Mouse (Mus musculus) heart, embryonic 15.5 days (tissue): Measurements from ENCODE around the gene Fscn3. TPM values are rescaled to one million over a fixed set of nuclear protein-coding genes. Genes with fewer than 3 reads are reported as not detected.

Source experiments
- ATAC-seq: fragments of 200-750 bp; cut with Nextera tagmentation; replicated peaks from 2 replicates; pipeline ENCODE4 v1.8.0; 2017; ENCODE audit warnings: low read depth, moderate TSS enrichment; ENCODE audit not compliant: insufficient number of reproducible peaks, insufficient read depth, low FRiP score
- H3K27ac ChIP-seq: fragments of 300-500 bp; sonication (generic); 2 replicates; pipeline ENCODE4 v1.5.1; 2015; ENCODE audit warnings: mild to moderate bottlenecking, inconsistent platforms
- H3K27me3 ChIP-seq: fragments of 300-500 bp; sonication (generic); 2 replicates; pipeline ENCODE4 v1.6.1; 2015; ENCODE audit warnings: inconsistent platforms
- H3K36me3 ChIP-seq: fragments of 300-500 bp; sonication (generic); 2 replicates; pipeline ENCODE4 v1.6.1; 2015; ENCODE audit warnings: mild to moderate bottlenecking, inconsistent platforms
- H3K4me1 ChIP-seq: fragments of 300-500 bp; sonication (generic); replicated peaks from 2 replicates; pipeline ENCODE4 v1.6.1; 2015; ENCODE audit warnings: inconsistent platforms
- H3K4me2 ChIP-seq: fragments of 300-500 bp; sonication (generic); 2 replicates; pipeline ENCODE4 v1.6.1; 2015; ENCODE audit warnings: inconsistent platforms, mild to moderate bottlenecking, moderate library complexity
- H3K4me3 ChIP-seq: fragments of 300-500 bp; sonication (generic); 2 replicates; pipeline ENCODE4 v1.5.1; 2015; ENCODE audit warnings: mild to moderate bottlenecking, inconsistent platforms
- H3K9ac ChIP-seq: fragments of 300-500 bp; sonication (generic); 2 replicates; pipeline ENCODE4 v1.6.1; 2015; ENCODE audit warnings: mild to moderate bottlenecking, inconsistent platforms
- H3K9me3 ChIP-seq: fragments of 300-500 bp; sonication (generic); replicated peaks from 2 replicates; pipeline ENCODE4 v1.6.1; 2016; ENCODE audit warnings: inconsistent platforms
- WGBS: fragments of 180-500 bp; shearing (Covaris S2); methylation state at CpG from one replicate; pipeline ENCODE4 v1.1.7; 2015; ENCODE audit warnings: mixed read lengths; 5-methylcytosine and 5-hydroxymethylcytosine counted together
- polyA plus RNA-seq: library from polyadenylated mRNA; unstranded; fragments of >200 nt; fragmentation: Nextera tagmentation; extraction: Ambion mirVana; gene quantifications from 2 replicates; pipeline ENCODE4 v1.2.1, GENCODE M21; 2015

Fscn3 gene
- polyA plus RNA-seq, 1 experiment from 2014 or later: not detected

- H3K27ac ChIP-seq: no peak overlapping the region
- no peaks in the 10 kb centered on the region for H3K36me3 ChIP-seq
- H3K9me3 ChIP-seq: no peaks in the 10 kb centered on the region
- H3K4me1 ChIP-seq: no peaks in the 10 kb centered on the region
- 84% methylated on average over 9 of the region's 9 CpGs for WGBS
- H3K9ac ChIP-seq: no peak overlapping the region
- H3K27me3 ChIP-seq: no peaks in the 10 kb centered on the region
- H3K4me3 ChIP-seq: no peak overlapping the region
- no peak for ATAC-seq
- H3K4me2 ChIP-seq: no peak overlapping the region
Observed at GRCm38 (mm10) chr6:28471284-28472035, 43.9 kb downstream of the Fscn3 start.

GRCm38 (mm10) chr6:28474211-28474610 is 46.6 kb downstream of the Fscn3 start:
- Histone ChIP-seq H3K4me3 (no peak overlapping the region), H3K4me1 (peaks cover 3% of the 10 kb centered on the region; the same call in 1 of the 2 replicates), H3K27ac (no peak overlapping the region), H3K36me3 (no peaks in the 10 kb centered on the region), H3K9me3 (no peaks in the 10 kb centered on the region), H3K9ac (no peak overlapping the region), H3K27me3 (no peaks in the 10 kb centered on the region), H3K4me2 (no peak overlapping the region)
- WGBS: 73% methylated on average over 4 of the region's 4 CpGs
- ATAC-seq: no peak

GRCm38 (mm10) chr6:28474839-28475238 is 47.2 kb downstream of the Fscn3 start, which contains the start of gene Snd1:
TSS of gene Snd1 (plus strand) at chr6:28475139.
- H3K4me3 ChIP-seq: no peak within 1 kb of the TSS
- H3K27me3 ChIP-seq: no peaks in the 10 kb centered on the region
- H3K9me3 ChIP-seq: no peaks in the 10 kb centered on the region
- H3K27ac ChIP-seq: no peak within 1 kb of the TSS
- WGBS: 73% methylated on average over 5 of the region's 5 CpGs
- ATAC-seq: no peak
- H3K9ac ChIP-seq: no peak within 1 kb of the TSS
- peaks cover 6% of the 10 kb centered on the region; the same call in 1 of the 2 replicates for H3K4me1 ChIP-seq
- H3K4me2 ChIP-seq: no peak within 1 kb of the TSS
- no peaks in the 10 kb centered on the region for H3K36me3 ChIP-seq

GRCm38 (mm10) chr6:28479865-28480751 is 52.5 kb downstream of the Fscn3 start:
- peak overlapping the region; percentile 89 for H3K4me3 ChIP-seq
- H3K27me3 ChIP-seq: no peaks in the 10 kb centered on the region
- peak overlapping the region; percentile 80 for H3K4me2 ChIP-seq
- no peaks in the 10 kb centered on the region for H3K9me3 ChIP-seq
- peak overlapping the region; percentile 92 for H3K27ac ChIP-seq
- peak; percentile 97 for ATAC-seq
- WGBS: under 1% methylated on average over 68 of the region's 68 CpGs
- H3K36me3 ChIP-seq: no peaks in the 10 kb centered on the region
- peaks cover 48% of the 10 kb centered on the region for H3K4me1 ChIP-seq
- H3K9ac ChIP-seq: peak overlapping the region; percentile 89

- Histone ChIP-seq H3K4me1 (peaks cover 56% of the 10 kb centered on the region), H3K4me3 (peak overlapping the region; percentile 89)
Observed at GRCm38 (mm10) chr6:28480752-28481492, 53.3 kb downstream of the Fscn3 start.

DNA sequence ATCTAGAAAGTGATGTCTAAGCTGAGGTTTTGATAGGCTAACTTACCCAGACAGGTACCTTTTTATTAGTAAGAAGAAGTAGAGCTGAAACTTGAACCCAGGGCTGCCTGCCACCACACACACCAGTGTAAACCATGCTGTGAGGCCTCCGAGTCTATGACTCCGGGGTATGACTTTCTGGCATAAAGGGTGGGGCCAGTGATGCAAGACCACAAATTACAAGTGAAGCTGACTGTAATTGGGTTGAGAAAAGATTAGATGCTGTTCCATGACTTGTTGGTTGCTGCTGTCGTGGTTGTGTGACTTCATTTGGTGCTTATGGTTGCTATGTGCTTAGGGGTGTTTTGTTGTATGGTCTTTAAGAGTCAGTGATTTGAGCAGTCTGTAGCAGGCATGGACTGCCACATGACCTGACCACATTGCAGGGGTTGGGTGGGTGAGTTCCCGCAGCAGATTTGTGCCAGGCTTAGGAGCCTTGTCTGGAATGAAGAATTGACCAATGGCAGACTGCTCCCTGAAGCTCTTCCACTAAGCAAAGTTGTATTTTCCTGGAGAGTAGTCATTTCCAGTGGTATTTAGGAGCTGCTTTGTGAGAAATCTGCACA is 55.2 kb downstream of the Fscn3 start:
- H3K4me1 ChIP-seq: peaks cover 74% of the 10 kb centered on the region
- H3K4me2 ChIP-seq: peak overlapping the region; percentile 80; the same call in 1 of the 2 replicates
- ATAC-seq: no peak
- no peaks in the 10 kb centered on the region for H3K9me3 ChIP-seq
- H3K27ac ChIP-seq: no peak overlapping the region
- H3K27me3 ChIP-seq: no peaks in the 10 kb centered on the region
- H3K36me3 ChIP-seq: no peaks in the 10 kb centered on the region
- peak overlapping the region; percentile 15; the same call in 1 of the 2 replicates for H3K9ac ChIP-seq
- H3K4me3 ChIP-seq: no peak overlapping the region
- 71% methylated on average over 4 of the region's 4 CpGs for WGBS

More at GRCm38 (mm10) chr6:28480752-28481492, 53.3 kb downstream of the Fscn3 start:
- Histone ChIP-seq H3K9me3 (no peaks in the 10 kb centered on the region), H3K9ac (peak overlapping the region; percentile 89), H3K27me3 (no peaks in the 10 kb centered on the region), H3K4me2 (peak overlapping the region; percentile 80), H3K27ac (peak overlapping the region; percentile 92), H3K36me3 (no peaks in the 10 kb centered on the region)
- no peak for ATAC-seq
- 3% methylated on average over 21 of the region's 21 CpGs for WGBS

GRCm38 (mm10) chr6:28486008-28486407 is 58.4 kb downstream of the Fscn3 start:
- 62% methylated on average over 2 of the region's 2 CpGs for WGBS
- Histone ChIP-seq H3K36me3 (peaks cover 8% of the 10 kb centered on the region), H3K4me2 (peak overlapping the region; percentile 23; the same call in 1 of the 2 replicates), H3K9ac (no peak overlapping the region), H3K9me3 (no peaks in the 10 kb centered on the region), H3K4me1 (peaks cover 83% of the 10 kb centered on the region), H3K4me3 (no peak overlapping the region), H3K27me3 (no peaks in the 10 kb centered on the region), H3K27ac (peak overlapping the region; percentile 74)
- ATAC-seq: peak; percentile 75; the same call in 1 of the 2 replicates

DNA sequence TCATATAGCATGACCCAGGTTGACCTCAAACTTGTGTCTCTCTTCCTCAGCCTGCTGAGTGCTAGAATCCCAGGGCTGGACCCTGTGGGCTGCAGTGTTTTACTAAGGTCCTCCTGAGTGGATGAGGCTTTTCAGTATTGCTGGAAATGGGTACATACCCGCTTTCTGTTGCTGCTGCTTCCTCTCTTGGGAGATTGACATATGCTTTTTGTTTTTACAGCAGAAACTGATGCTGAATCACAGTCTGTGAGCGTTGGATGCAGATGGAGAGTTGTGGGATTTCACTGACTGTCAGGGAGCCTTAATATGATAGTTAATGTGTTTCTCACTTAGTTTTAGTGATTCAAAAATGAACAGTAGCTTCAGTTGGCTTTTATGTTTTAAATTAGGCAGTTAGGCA is 58.9 kb downstream of the Fscn3 start:
- no peak overlapping the region for H3K9ac ChIP-seq
- peak overlapping the region; percentile 74 for H3K27ac ChIP-seq
- peak overlapping the region; percentile 23; the same call in 1 of the 2 replicates for H3K4me2 ChIP-seq
- WGBS: 75% methylated on average over 2 of the region's 2 CpGs
- no peak for ATAC-seq
- peaks cover 82% of the 10 kb centered on the region for H3K4me1 ChIP-seq
- no peak overlapping the region for H3K4me3 ChIP-seq
- H3K27me3 ChIP-seq: no peaks in the 10 kb centered on the region
- no peaks in the 10 kb centered on the region for H3K9me3 ChIP-seq
- H3K36me3 ChIP-seq: peaks cover 8% of the 10 kb centered on the region

GRCm38 (mm10) chr6:28486905-28487304 is 59.3 kb downstream of the Fscn3 start:
- no peak for ATAC-seq
- H3K9me3 ChIP-seq: no peaks in the 10 kb centered on the region
- 86% methylated on average over 7 of the region's 7 CpGs for WGBS
- H3K4me3 ChIP-seq: no peak overlapping the region
- peaks cover 77% of the 10 kb centered on the region for H3K4me1 ChIP-seq
- no peak overlapping the region for H3K27ac ChIP-seq
- H3K36me3 ChIP-seq: peaks cover 8% of the 10 kb centered on the region
- H3K9ac ChIP-seq: no peak overlapping the region
- no peaks in the 10 kb centered on the region for H3K27me3 ChIP-seq
- no peak overlapping the region for H3K4me2 ChIP-seq
